9 mouse cellular contexts compared by ENCODE assay signal in the genomic region with DNA sequence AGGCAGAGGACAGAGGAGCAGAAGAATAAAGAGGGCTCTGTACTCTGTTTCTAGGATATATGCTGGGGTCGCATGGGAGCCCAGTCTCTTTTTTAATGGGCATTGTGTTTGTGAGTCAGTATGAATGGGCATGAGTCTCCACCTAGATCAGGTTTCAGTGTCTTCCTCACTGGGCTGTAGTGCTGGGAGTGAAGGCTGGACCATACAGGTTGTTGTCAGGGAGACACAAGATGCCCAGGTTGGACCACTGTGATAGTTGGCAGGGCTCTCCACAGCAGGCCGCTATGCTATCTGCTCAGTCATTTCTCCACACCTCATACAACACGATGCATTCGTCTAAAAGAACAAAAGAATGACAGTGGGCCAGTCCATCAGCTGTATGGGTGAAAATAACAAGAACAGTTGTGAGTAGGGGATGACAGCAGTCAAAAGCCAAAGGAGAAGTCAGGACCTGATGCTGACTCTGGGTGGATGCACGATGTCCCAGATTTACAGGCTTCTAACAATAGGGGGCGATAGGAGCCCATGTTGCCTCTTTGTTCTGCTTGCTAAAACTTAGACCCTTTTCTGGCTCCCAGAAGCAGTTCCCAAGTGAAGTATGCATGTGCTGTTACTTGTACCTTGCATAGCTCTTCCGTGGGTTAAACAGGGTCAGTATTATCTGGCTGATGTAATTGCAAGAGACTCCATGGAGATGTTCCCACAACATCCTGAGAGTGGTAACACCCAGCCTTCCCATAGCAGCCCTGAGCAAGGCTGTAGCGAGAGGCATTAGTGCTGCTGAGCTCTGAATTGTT.
DNase-seq lines count a peak whose midpoint lies in the region; ATAC-seq lines count a peak whose summit lies in the region.
"Had no signal": no experiment of that assay in that cellular context is flagged by ENCODE, and none has a peak within 500 bp of the region (broad histone marks: within the 10 kb centered on the region; RNA-seq: fewer than 3 reads in every experiment).

No protein-coding gene starts in this region.

- WGBS in heart, embryonic 12.5 days: 42% methylated on average over 8 of the region's 8 CpGs
- 49% methylated on average over 8 of the region's 8 CpGs for WGBS in neural tube, embryonic 12.5 days
- 48% methylated on average over 8 of the region's 8 CpGs for WGBS in neural tube, embryonic 15.5 days
- 43% methylated on average over 8 of the region's 8 CpGs for WGBS in limb, embryonic 13.5 days

- DNase-seq in heart, adult 11 months: peak; percentile 53
- peak; percentile 46 for DNase-seq in forelimb bud, embryonic 11.5 days (ENCODE audit: low read depth, low spot score)
- DNase-seq in spleen, postnatal 14 days (ENCODE audit: low spot score in 2 of 2): no peak
- no peak for DNase-seq in urinary bladder, adult 18-20 months (ENCODE audit: low spot score in 2 of 2)

- no peak overlapping the region for H3K4me2 ChIP-seq in heart, embryonic 12.5 days
- H3K4me2 ChIP-seq in neural tube, embryonic 12.5 days (replicated peaks): no peak overlapping the region
- H3K4me2 ChIP-seq in neural tube, embryonic 15.5 days: no peak overlapping the region
- H3K4me2 ChIP-seq in limb, embryonic 13.5 days (replicated peaks): no peak overlapping the region
- H3K4me2 ChIP-seq: limb, embryonic 15.5 days had no signal

- H3K9ac ChIP-seq in heart, embryonic 12.5 days: no peak overlapping the region
- H3K9ac ChIP-seq in neural tube, embryonic 12.5 days: no peak overlapping the region
- no peak overlapping the region for H3K9ac ChIP-seq in neural tube, embryonic 15.5 days (replicated peaks)
- H3K9ac ChIP-seq in limb, embryonic 13.5 days: no peak overlapping the region
- H3K9ac ChIP-seq: limb, embryonic 15.5 days had no signal

- H3K27ac ChIP-seq in heart, embryonic 12.5 days (ENCODE audit: poor library complexity, severe bottlenecking): no peak overlapping the region
- no peak overlapping the region for H3K27ac ChIP-seq in neural tube, embryonic 12.5 days
- no peak overlapping the region for H3K27ac ChIP-seq in neural tube, embryonic 15.5 days (replicated peaks)
- no peak overlapping the region for H3K27ac ChIP-seq in limb, embryonic 13.5 days
- H3K27ac ChIP-seq: limb, embryonic 15.5 days had no signal

- no peaks in the 10 kb centered on the region for H3K36me3 ChIP-seq in heart, embryonic 12.5 days
- no peaks in the 10 kb centered on the region for H3K36me3 ChIP-seq in neural tube, embryonic 12.5 days
- no peaks in the 10 kb centered on the region for H3K36me3 ChIP-seq in neural tube, embryonic 15.5 days
- H3K36me3 ChIP-seq in limb, embryonic 13.5 days: no peaks in the 10 kb centered on the region
- H3K36me3 ChIP-seq: limb, embryonic 15.5 days had no signal

- 0 out of 2 replicates have a peak, but pooled peaks cover 4% of the 10 kb centered on the region for H3K4me1 ChIP-seq in heart, embryonic 12.5 days (replicated peaks)
- no peaks in the 10 kb centered on the region for H3K4me1 ChIP-seq in neural tube, embryonic 12.5 days
- peaks cover 4% of the 10 kb centered on the region; the same call in 1 of the 2 replicates for H3K4me1 ChIP-seq in neural tube, embryonic 15.5 days
- 0 out of 2 replicates have a peak, but pooled peaks cover 4% of the 10 kb centered on the region for H3K4me1 ChIP-seq in limb, embryonic 13.5 days
- H3K4me1 ChIP-seq: limb, embryonic 15.5 days had no signal

- H3K9me3 ChIP-seq in heart, embryonic 12.5 days (replicated peaks): no peaks in the 10 kb centered on the region
- no peaks in the 10 kb centered on the region for H3K9me3 ChIP-seq in neural tube, embryonic 12.5 days
- H3K9me3 ChIP-seq in neural tube, embryonic 15.5 days (replicated peaks): no peaks in the 10 kb centered on the region
- H3K9me3 ChIP-seq in limb, embryonic 13.5 days: no peaks in the 10 kb centered on the region
- H3K9me3 ChIP-seq: limb, embryonic 15.5 days had no signal

- no peak for ATAC-seq in heart, embryonic 12.5 days (ENCODE audit: insufficient number of reproducible peaks, low FRiP score)
- peak; percentile 13; the same call in 1 of the 2 replicates for ATAC-seq in neural tube, embryonic 12.5 days (ENCODE audit: low FRiP score, low read depth)
- no peak for ATAC-seq in neural tube, embryonic 15.5 days (ENCODE audit: low FRiP score)
- peak; percentile 48 for ATAC-seq in limb, embryonic 13.5 days (ENCODE audit: low FRiP score, low read depth)

- H3K27me3 ChIP-seq in heart, embryonic 12.5 days (replicated peaks): no peaks in the 10 kb centered on the region
- no peaks in the 10 kb centered on the region for H3K27me3 ChIP-seq in neural tube, embryonic 12.5 days (replicated peaks)
- H3K27me3 ChIP-seq in neural tube, embryonic 15.5 days (replicated peaks): no peaks in the 10 kb centered on the region
- H3K27me3 ChIP-seq in limb, embryonic 13.5 days: no peaks in the 10 kb centered on the region
- H3K27me3 ChIP-seq: limb, embryonic 15.5 days had no signal

- no peak overlapping the region for H3K4me3 ChIP-seq in heart, embryonic 12.5 days
- H3K4me3 ChIP-seq in neural tube, embryonic 12.5 days: no peak overlapping the region
- H3K4me3 ChIP-seq in neural tube, embryonic 15.5 days (replicated peaks): no peak overlapping the region
- no peak overlapping the region for H3K4me3 ChIP-seq in limb, embryonic 13.5 days
- H3K4me3 ChIP-seq: limb, embryonic 15.5 days had no signal

Comparison
In these comparisons a context has a peak if more than half of its experiments do, and no peak if none do; other contexts are left out.
1. ATAC-seq: peak in neural tube, embryonic 12.5 days (single experiment) and limb, embryonic 13.5 days (single experiment); none in heart, embryonic 12.5 days (single experiment) and neural tube, embryonic 15.5 days (single experiment).
2. DNase-seq: peak in heart, adult 11 months (single experiment) and forelimb bud, embryonic 11.5 days (single experiment); none in spleen, postnatal 14 days (0 of 2) and urinary bladder, adult 18-20 months (0 of 2).